Mouse (Mus musculus) adrenal gland, postnatal 25 days (tissue): ENCODE measurements around the gene Golga5. TPM values are rescaled to one million over a fixed set of nuclear protein-coding genes. Genes with fewer than 3 reads are reported as not detected.

Experiments
- DNase-seq: peaks from one replicate; pipeline ENCODE4 v3.0.0; 2021; ENCODE audit warnings: mixed read lengths
- total RNA-seq: library from RNA; stranded (reverse); gene quantifications from 2 replicates; pipeline ENCODE4 v1.2.3, GENCODE M21; 2021

Golga5 gene
- total RNA-seq, 1 experiment from 2014 or later = 44.1 TPM

GRCm38 (mm10) chr12:102514151-102514550 is 45.2 kb downstream of the Golga5 start:
- DNase-seq = no peak

DNA sequence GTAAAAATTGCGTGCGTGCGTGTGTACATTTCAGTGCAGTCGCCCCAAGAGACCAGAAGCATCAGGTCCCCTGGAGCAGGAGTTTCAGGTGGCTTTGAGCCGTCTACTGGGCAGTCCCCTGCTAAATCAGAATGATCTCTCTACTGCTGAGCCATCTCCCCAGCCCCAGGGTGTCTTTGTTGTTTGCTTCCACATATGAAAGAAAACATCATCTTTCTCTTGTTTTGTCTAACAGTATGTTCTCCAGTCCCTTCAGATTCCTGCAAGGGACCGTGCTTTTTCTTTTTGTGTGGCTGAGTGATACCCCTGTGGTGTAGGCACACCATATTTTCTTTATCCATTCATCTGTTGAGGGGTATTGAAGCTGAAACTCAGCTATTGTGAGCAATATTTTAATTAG is 45.8 kb downstream of the Golga5 start:
- no peak for DNase-seq

GRCm38 (mm10) chr12:102516151-102516550 is 47.2 kb downstream of the Golga5 start:
- DNase-seq = no peak

DNA sequence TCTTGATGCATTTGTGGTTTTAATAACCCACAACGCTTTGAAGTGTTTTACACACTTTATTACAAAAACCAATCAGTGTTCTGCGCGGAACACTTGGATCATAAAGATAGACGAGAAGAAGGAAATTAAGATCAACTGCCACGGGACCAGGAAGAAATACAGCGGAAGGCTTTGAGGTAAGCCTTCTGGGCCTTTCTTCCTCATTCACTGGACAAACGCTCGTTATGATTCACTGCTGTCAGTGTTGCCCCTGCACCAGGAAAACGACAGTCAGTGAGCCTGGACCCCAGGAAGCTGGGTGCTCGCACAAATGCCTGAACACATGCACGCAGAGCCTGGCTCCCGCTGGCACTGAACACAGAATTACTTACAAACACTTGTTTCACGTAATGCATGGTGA is 48.7 kb downstream of the Golga5 start:
- DNase-seq = no peak

- DNase-seq = no peak
These were observed 51.2 kb downstream of the Golga5 start for GRCm38 (mm10) chr12:102519929-102520720.

GRCm38 (mm10) chr12:102521777-102522319 is 52.9 kb downstream of the Golga5 start:
- DNase-seq = no peak

DNA sequence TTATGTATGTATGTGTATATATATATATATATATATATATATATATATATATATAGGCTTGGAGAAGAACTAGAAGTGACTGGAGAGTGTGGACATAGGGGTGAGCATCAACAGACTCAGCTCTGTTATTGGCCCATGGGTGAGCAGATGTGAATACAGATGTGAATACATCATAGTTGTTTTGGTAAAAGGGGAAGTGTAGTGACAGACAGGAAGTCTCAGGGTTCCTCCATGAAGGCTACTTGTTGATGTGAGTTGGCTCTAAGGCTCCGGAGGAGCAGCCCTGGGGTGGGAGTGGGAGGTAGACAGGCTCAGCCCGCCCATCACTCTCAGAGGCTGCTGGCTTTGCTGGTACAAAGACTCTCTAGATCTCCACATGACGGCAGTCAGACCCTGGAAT is 55.3 kb downstream of the Golga5 start:
- DNase-seq = no peak

- DNase-seq = peak; percentile 38
These were observed 55.8 kb downstream of the Golga5 start for GRCm38 (mm10) chr12:102524760-102525159.

DNA sequence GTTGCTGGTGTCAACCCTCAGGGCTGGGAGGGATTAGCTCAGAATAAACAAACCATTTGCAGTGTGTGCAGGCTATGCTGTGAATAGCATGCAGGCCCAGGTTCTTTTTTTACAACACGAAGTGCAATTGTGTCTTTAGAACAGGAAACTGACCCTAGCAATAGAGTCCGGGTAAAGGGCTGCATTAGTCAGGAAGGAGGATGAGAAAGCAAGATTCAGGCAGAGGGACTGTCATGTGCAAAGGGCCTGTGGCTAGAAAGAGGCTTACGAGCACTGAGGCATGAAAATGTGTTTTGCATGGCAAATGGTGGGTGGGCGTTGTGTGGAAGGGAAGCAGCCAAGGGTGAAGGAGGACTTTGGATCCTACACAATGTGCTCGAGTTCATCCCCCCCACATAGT is 59.1 kb downstream of the Golga5 start:
- no peak for DNase-seq

DNA sequence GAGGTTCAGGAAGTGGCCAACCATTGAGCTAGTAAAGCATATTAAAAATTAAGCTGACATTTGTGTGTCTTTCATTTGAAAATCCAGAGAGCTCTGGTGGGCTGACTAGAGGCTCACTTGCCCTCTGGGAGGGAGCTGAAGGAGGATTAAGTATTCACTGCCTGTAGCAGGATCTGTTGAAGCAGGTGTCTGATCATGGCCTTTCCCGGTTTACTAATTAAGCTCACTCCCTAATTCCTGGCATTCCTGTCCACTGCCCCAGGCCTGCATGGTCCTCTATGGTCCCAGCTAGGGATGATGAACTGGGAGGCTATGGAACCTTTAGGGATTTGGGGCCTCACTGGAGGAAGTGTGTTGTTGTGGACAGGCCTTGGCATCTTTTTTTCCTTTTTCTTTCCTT is 66.9 kb downstream of the Golga5 start:
- DNase-seq = no peak

- DNase-seq = no peak
These were observed 71.3 kb downstream of the Golga5 start for GRCm38 (mm10) chr12:102540278-102540677.

GRCm38 (mm10) chr12:102541168-102541567 is 72.2 kb downstream of the Golga5 start:
- DNase-seq = no peak

GRCm38 (mm10) chr12:102545122-102545521 is 76.2 kb downstream of the Golga5 start:
- no peak for DNase-seq

Other genes with a start within 250 kb of the Golga5 start
- 12.4 and 13.3 TPM in 2 replicates for gene Rin3, start 186.1 kb upstream of the Golga5 start, total RNA-seq
- gene Lgmn, start 29.3 kb upstream of the Golga5 start, total RNA-seq = 110 and 136 TPM in 2 replicates
- 1,604 and 1,988 TPM in 2 replicates for gene Chga, start 85.8 kb downstream of the Golga5 start, total RNA-seq
- gene Itpk1, start 235.8 kb downstream of the Golga5 start, total RNA-seq = 43.3 and 47.7 TPM in 2 replicates